Mouse (Mus musculus) forebrain, embryonic 13.5 days (tissue): ENCODE results near the gene Cnot2. TPM values are rescaled to one million over a fixed set of nuclear protein-coding genes. Genes with fewer than 3 reads are reported as not detected.

Experiments
- ATAC-seq: fragments of 200-750 bp; cut with Nextera tagmentation; 2 replicates; pipeline ENCODE4 v1.8.0; 2017
- H3K27ac ChIP-seq: fragments of 300-500 bp; sonication (generic); 2 replicates; pipeline ENCODE4 v1.5.1; 2015; ENCODE audit warnings: inconsistent platforms, mild to moderate bottlenecking, moderate library complexity
- H3K27me3 ChIP-seq: fragments of 300-500 bp; sonication (generic); 2 replicates; pipeline ENCODE4 v1.6.1; 2015; ENCODE audit warnings: mild to moderate bottlenecking, inconsistent platforms
- H3K36me3 ChIP-seq: fragments of 300-500 bp; sonication (generic); 2 replicates; pipeline ENCODE4 v1.6.1; 2015; ENCODE audit warnings: mild to moderate bottlenecking, inconsistent platforms; ENCODE audit not compliant: poor library complexity, severe bottlenecking
- H3K4me1 ChIP-seq: fragments of 300-500 bp; sonication (generic); 2 replicates; pipeline ENCODE4 v1.6.1; 2015; ENCODE audit warnings: inconsistent platforms
- H3K4me2 ChIP-seq: fragments of 300-500 bp; sonication (generic); 2 replicates; pipeline ENCODE4 v1.6.1; 2015; ENCODE audit warnings: inconsistent platforms, mild to moderate bottlenecking, moderate library complexity
- H3K4me3 ChIP-seq: fragments of 300-500 bp; sonication (generic); 2 replicates; pipeline ENCODE4 v1.5.1; 2015; ENCODE audit warnings: mild to moderate bottlenecking, inconsistent platforms
- H3K9ac ChIP-seq: fragments of 300-500 bp; sonication (generic); 2 replicates; pipeline ENCODE4 v1.6.1; 2015; ENCODE audit warnings: mild to moderate bottlenecking, inconsistent platforms
- H3K9me3 ChIP-seq: fragments of 300-500 bp; sonication (generic); replicated peaks from 2 replicates; pipeline ENCODE4 v1.6.1; 2016; ENCODE audit warnings: inconsistent platforms
- WGBS: fragments of 180-500 bp; shearing (Covaris S2); methylation state at CpG from one replicate; pipeline ENCODE4 v1.1.7; 2015; 5-methylcytosine and 5-hydroxymethylcytosine counted together
- polyA plus RNA-seq: library from polyadenylated mRNA; unstranded; fragments of >200 nt; fragmentation: Nextera tagmentation; extraction: Ambion mirVana; gene quantifications from 2 replicates; pipeline ENCODE4 v1.2.1, GENCODE M21; 2015

The Cnot2 gene
- polyA plus RNA-seq, 1 experiment from 2014 or later = 115 TPM

DNA sequence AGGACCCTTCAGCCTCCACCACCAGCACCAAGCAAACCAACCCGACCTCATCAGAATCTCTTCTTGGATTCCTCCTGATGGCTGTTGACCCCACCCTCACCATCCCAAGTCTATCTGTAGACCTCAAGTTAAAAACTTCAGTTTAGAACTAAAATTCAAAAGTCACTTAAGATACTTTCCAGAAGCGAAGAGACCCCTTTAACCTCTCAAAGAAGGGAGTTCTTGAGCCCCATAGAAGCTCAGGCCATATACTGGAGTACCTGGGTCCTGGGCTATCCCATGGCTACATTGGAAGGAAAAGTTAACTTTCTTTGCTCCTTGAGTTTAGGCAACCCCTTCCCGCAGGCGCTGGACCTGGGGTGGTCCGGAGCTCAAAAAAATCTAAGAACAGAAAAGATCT, 108.7 kb downstream of the Cnot2 start:
- H3K4me1 ChIP-seq = peaks cover 33% of the 10 kb centered on the region
- peak overlapping the region; percentile 70 for H3K4me3 ChIP-seq
- H3K27ac ChIP-seq = no peak overlapping the region
- H3K9me3 ChIP-seq = peaks cover 3% of the 10 kb centered on the region
- peak overlapping the region; percentile 90 for H3K4me2 ChIP-seq
- 0 out of 2 replicates have a peak, but pooled peaks cover 3% of the 10 kb centered on the region for H3K27me3 ChIP-seq
- 13% methylated on average over 5 of the region's 5 CpGs for WGBS
- H3K36me3 ChIP-seq = no peaks in the 10 kb centered on the region
- H3K9ac ChIP-seq = peak overlapping the region; percentile 80
- ATAC-seq = peak; percentile 1; the same call in 1 of the 2 replicates

DNA sequence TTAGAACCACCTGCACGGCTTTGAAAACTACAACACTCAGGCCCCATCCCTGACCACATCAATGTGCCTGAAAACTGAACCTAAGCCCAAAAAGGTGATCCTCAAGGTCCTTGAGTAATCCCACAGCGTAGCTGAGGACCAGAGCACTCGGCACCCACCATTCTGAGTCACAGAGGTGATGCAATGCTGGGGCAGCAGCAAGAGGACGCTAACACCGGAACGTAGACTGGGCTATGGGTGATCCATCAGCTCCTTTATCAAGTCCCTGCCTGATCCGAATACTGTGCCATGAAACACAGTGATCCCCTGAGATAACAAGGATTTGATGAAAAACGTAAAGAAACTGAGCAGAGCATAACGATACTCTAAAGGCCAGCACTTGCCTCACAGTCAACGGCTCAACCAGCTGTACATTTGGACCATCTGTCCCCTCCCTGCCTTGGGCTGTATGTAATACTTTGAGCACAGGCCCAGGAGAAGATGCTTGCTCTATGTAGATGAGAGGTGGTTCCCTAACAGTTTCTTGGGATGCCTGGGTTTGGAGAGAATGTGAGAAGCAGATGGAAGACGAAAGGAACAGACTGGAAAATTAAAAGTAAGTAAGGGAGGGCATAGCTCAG, 110.9 kb downstream of the Cnot2 start:
- H3K4me1 ChIP-seq = peaks cover 33% of the 10 kb centered on the region
- no peak overlapping the region for H3K27ac ChIP-seq
- H3K9me3 ChIP-seq = no peaks in the 10 kb centered on the region
- H3K9ac ChIP-seq = no peak overlapping the region
- 0 out of 2 replicates have a peak, but pooled peaks cover 3% of the 10 kb centered on the region for H3K27me3 ChIP-seq
- H3K4me2 ChIP-seq = no peak overlapping the region
- H3K4me3 ChIP-seq = no peak overlapping the region
- H3K36me3 ChIP-seq = no peaks in the 10 kb centered on the region
- 86% methylated on average over 11 of the region's 11 CpGs for WGBS
- no peak for ATAC-seq

DNA sequence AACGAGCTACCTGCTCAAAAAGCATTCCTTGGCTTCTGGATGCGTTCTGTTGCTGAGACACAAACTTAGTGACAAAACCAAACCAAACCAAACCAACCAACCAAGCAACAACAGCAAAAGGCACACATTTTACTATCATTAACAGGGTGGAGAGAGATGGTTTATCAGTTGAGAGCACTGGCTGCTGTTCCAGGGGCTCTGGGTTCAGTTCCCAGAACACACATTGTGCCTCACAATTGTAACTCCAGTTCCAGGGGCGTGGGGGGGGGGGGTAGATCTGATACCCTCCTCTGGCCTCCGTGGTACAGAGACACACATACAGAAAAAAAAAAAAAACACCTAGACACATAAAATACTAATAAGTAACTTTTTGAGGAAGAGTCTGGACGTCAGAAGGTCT, 113.2 kb downstream of the Cnot2 start:
- Histone ChIP-seq H3K4me1 (peaks cover 20% of the 10 kb centered on the region), H3K36me3 (no peaks in the 10 kb centered on the region), H3K4me2 (no peak overlapping the region), H3K27ac (no peak overlapping the region), H3K4me3 (no peak overlapping the region), H3K9ac (no peak overlapping the region), H3K9me3 (peaks cover 3% of the 10 kb centered on the region), H3K27me3 (0 out of 2 replicates have a peak, but pooled peaks cover 3% of the 10 kb centered on the region)
- no peak for ATAC-seq
- WGBS = 86% methylated on average over 5 of the region's 5 CpGs

DNA sequence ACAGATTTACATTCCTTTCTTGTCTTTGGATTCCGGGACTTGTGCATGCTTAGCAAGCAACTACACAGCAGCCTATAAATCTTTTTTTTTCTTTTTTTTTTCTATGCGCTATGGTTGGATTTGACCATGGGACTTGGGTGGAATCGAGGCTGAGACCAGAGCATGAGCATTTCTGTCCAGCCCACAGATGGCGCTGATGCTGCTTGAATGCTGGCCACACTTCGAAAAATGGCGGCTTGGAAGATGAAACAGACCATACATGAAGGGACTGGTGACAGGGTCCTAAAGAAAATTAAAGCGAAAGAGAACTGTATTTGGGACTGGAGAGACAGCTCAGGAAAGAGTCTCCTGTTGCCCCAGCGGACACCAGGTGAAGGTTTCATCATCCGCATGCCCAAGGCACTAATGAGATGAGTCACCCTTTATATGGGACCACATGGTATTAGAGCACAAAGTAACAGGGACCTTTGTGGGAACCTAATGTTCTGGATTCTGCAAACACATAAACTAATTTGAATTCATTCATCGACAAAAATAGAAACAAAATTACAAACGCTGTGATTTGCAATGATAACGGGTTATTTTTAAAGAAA, 117.5 kb downstream of the Cnot2 start:
- no peak for ATAC-seq
- 93% methylated on average over 12 of the region's 12 CpGs for WGBS
- no peak overlapping the region for H3K27ac ChIP-seq

DNA sequence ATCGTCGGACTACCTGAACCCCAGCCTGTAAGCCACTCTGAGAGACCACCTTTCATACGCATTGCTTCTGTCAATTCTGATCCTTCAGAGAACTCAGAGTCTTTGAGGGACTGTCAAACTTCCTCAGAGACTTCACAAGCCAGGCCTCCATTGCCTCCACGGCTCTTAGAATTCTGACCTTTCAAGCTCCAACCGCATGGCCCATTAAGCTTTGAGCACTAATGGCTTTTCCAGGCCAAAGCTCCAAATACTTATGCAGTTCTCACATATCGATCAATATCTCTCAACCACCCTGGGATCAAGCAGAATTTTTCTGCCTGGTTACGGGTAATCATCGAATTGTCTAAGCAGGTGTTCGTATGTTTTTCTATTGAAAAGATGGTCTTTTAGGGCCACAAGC, 119.9 kb downstream of the Cnot2 start:
- Histone ChIP-seq H3K9me3 (peaks cover 3% of the 10 kb centered on the region), H3K36me3 (no peaks in the 10 kb centered on the region), H3K4me2 (no peak overlapping the region), H3K27ac (no peak overlapping the region), H3K4me1 (no peaks in the 10 kb centered on the region), H3K4me3 (no peak overlapping the region), H3K27me3 (no peaks in the 10 kb centered on the region), H3K9ac (no peak overlapping the region)
- no peak for ATAC-seq
- WGBS = 93% methylated on average over 9 of the region's 9 CpGs

More for the DNA sequence above, 117.5 kb downstream of the Cnot2 start:
- no peak overlapping the region for H3K4me2 ChIP-seq
- H3K27me3 ChIP-seq = no peaks in the 10 kb centered on the region
- no peaks in the 10 kb centered on the region for H3K36me3 ChIP-seq
- H3K4me3 ChIP-seq = no peak overlapping the region
- peaks cover 3% of the 10 kb centered on the region for H3K9me3 ChIP-seq
- no peaks in the 10 kb centered on the region for H3K4me1 ChIP-seq
- no peak overlapping the region for H3K9ac ChIP-seq

DNA sequence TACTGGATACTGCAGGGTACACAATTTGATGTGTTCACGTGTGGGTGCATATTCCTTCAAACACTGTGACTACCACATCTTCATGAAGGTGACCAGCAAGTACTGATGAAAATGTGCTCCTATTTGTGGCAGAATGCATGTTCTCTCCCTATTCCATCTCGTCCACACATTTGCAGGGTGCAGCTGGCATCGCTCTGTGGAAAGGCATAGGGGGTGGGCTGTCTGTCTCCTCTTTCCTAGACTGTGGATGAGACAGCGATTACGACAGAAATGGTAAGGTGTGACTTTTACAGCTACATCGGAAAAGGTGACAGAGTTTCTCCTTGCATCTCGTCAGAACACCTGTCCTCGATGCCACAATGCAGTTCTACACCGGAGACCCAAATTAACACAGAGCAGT, 122.5 kb downstream of the Cnot2 start:
- no peak overlapping the region for H3K27ac ChIP-seq
- no peak overlapping the region for H3K4me3 ChIP-seq
- no peak overlapping the region for H3K9ac ChIP-seq
- 88% methylated on average over 9 of the region's 9 CpGs for WGBS
- H3K4me1 ChIP-seq = no peaks in the 10 kb centered on the region
- H3K4me2 ChIP-seq = no peak overlapping the region
- ATAC-seq = no peak
- H3K36me3 ChIP-seq = no peaks in the 10 kb centered on the region
- H3K9me3 ChIP-seq = peaks cover 1% of the 10 kb centered on the region
- no peaks in the 10 kb centered on the region for H3K27me3 ChIP-seq

DNA sequence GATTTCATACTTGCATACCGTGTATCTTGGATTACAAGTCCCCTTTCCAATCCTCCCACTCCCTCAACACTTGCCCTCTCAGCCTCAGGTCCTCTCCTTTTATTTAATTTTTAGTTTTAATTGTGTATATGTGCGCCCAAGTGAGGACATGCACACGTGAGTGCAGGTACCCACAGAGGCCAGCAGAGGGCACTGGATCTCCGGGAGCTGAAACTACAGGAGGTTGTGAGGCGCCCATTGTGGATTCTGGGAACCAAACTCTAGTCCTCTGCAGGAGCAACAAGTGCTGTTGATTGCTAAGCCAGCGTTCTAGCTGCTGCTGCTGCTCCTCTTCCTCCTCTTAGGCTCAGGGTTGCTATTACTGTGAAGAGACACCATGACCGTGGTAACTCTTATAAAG, 128.5 kb downstream of the Cnot2 start:
- Histone ChIP-seq H3K4me3 (no peak overlapping the region), H3K4me1 (no peaks in the 10 kb centered on the region), H3K36me3 (0 out of 2 replicates have a peak, but pooled peaks cover 4% of the 10 kb centered on the region), H3K4me2 (no peak overlapping the region), H3K27ac (no peak overlapping the region), H3K9ac (no peak overlapping the region), H3K9me3 (no peaks in the 10 kb centered on the region; the same call in 1 of the 2 replicates), H3K27me3 (no peaks in the 10 kb centered on the region)
- WGBS = 95% methylated on average over 7 of the region's 7 CpGs
- no peak for ATAC-seq

DNA sequence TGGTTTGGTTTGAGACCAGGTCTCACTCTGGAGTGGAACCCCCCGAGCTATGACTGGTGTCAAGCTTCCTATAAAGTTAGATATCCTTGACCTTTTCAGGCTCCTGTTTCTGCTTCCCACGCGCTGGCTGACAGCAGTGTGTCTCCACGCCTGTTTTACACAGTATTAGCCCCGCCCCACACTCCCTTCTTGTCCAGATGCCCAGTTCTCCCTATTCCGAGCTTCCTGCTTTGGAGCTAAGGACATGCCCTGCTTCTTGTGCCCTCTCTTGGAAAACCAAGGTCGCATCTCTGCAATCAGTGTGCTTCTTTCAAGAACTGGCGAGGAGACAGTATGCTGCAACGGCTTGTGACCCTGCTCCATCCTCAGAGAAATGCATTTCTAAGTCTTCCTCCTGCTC, 130.7 kb downstream of the Cnot2 start:
- 0 out of 2 replicates have a peak, but pooled peaks cover 4% of the 10 kb centered on the region for H3K36me3 ChIP-seq
- H3K4me2 ChIP-seq = no peak overlapping the region
- no peaks in the 10 kb centered on the region for H3K27me3 ChIP-seq
- H3K4me3 ChIP-seq = no peak overlapping the region
- no peaks in the 10 kb centered on the region; the same call in 1 of the 2 replicates for H3K9me3 ChIP-seq
- ATAC-seq = no peak
- 84% methylated on average over 9 of the region's 9 CpGs for WGBS
- no peaks in the 10 kb centered on the region for H3K4me1 ChIP-seq
- no peak overlapping the region for H3K9ac ChIP-seq
- no peak overlapping the region for H3K27ac ChIP-seq

DNA sequence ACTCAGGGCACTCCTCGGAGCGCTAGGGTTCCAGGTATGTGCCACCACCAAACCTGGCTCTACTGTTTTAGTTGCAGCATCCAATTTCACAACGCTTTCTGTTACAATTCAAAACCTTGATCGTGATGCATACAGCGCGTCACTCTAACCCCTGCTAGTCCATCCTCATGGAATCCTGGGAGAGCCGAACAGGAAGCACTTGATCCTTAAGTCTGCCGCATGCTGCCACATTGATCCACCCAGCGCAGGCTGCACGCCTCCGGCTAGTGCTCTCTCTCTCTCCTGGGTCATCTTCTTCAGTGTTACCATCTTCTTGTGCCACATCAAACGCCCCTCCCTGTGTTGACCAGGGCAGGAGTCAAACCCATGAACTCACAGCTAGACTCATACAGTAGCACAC, 133.1 kb downstream of the Cnot2 start:
- no peaks in the 10 kb centered on the region; the same call in 1 of the 2 replicates for H3K9me3 ChIP-seq
- no peaks in the 10 kb centered on the region for H3K27me3 ChIP-seq
- H3K4me3 ChIP-seq = no peak overlapping the region
- H3K36me3 ChIP-seq = peaks cover 6% of the 10 kb centered on the region; the same call in 1 of the 2 replicates
- ATAC-seq = no peak
- H3K9ac ChIP-seq = no peak overlapping the region
- WGBS = 94% methylated on average over 12 of the region's 12 CpGs
- no peak overlapping the region for H3K4me2 ChIP-seq
- no peaks in the 10 kb centered on the region for H3K4me1 ChIP-seq
- no peak overlapping the region for H3K27ac ChIP-seq

DNA sequence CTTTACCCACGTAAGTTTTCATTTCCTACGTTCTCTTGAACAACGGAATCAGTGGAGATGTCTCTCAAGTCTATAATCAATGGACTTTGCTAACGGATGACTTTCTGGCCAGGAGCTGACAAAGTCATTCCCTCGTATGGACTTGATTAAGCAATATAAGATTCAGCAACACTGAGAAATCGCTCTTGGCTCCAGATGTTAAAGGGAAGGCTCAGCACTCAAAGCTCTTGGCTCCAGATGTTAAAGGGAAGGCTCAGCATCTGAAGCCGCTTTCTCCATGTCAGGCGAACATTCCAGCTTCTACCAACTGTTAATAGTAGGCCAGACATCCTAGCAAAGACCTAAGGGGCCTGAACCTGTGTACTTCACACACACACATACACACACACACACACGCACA, 134.1 kb downstream of the Cnot2 start:
- no peak for ATAC-seq
- H3K4me1 ChIP-seq = no peaks in the 10 kb centered on the region
- 96% methylated on average over 9 of the region's 9 CpGs for WGBS

DNA sequence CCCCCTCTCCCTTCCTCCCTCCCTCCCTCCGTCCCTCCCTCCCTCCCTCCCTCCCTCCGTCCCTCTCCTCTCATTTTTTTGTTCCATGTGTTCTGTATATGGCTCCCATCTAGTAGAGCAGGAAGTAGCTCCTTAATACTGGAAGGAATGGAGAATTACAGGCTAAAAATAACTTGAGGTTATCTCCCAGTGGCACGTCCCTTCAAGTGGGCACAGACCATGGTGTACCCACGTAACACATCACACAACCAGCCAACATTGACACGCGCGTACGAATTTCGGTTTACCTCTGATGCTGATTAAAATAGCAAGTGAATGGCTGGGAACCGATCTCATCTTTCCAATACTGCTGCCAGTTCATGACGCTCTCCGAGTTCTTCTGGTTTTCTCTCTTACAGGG, 135.3 kb downstream of the Cnot2 start:
- WGBS = 95% methylated on average over 12 of the region's 12 CpGs
- Histone ChIP-seq H3K27ac (no peak overlapping the region), H3K9me3 (no peaks in the 10 kb centered on the region), H3K4me1 (no peaks in the 10 kb centered on the region), H3K36me3 (peaks cover 3% of the 10 kb centered on the region; the same call in 1 of the 2 replicates), H3K4me3 (no peak overlapping the region), H3K4me2 (no peak overlapping the region), H3K9ac (no peak overlapping the region), H3K27me3 (no peaks in the 10 kb centered on the region)
- no peak for ATAC-seq

More for the DNA sequence above, 134.1 kb downstream of the Cnot2 start:
- Histone ChIP-seq H3K9ac (no peak overlapping the region), H3K27me3 (no peaks in the 10 kb centered on the region), H3K4me3 (no peak overlapping the region), H3K27ac (no peak overlapping the region), H3K36me3 (peaks cover 3% of the 10 kb centered on the region; the same call in 1 of the 2 replicates), H3K9me3 (no peaks in the 10 kb centered on the region), H3K4me2 (no peak overlapping the region)

DNA sequence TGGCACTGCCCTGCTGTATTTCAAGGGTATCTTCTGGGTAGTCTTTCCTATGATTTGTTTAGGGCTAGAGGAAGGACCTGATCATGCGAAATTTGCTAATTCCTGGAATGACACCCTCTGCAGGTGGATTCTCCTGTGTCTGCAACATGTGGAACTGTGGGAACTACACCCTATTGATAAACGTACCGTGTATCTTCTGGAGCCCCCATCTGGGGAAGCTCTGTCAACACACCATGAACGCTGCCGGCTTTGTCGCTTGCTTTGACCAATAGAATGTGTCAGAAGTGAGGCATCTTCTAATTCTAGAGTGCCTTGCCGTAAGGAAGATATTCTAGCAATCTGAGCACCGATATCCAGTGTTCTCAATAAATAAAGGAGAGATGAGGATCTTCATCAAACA, 136.5 kb downstream of the Cnot2 start:
- no peak for ATAC-seq
- no peaks in the 10 kb centered on the region for H3K27me3 ChIP-seq
- WGBS = 96% methylated on average over 8 of the region's 8 CpGs
- no peak overlapping the region for H3K9ac ChIP-seq
- H3K4me1 ChIP-seq = no peaks in the 10 kb centered on the region
- H3K4me2 ChIP-seq = no peak overlapping the region
- H3K9me3 ChIP-seq = no peaks in the 10 kb centered on the region
- no peak overlapping the region for H3K27ac ChIP-seq
- no peak overlapping the region for H3K4me3 ChIP-seq
- H3K36me3 ChIP-seq = peaks cover 3% of the 10 kb centered on the region; the same call in 1 of the 2 replicates
